Mouse (Mus musculus) stomach, adult 2 months (tissue): ENCODE results near the gene Fmnl3. TPM values are rescaled to one million over a fixed set of nuclear protein-coding genes. Genes with fewer than 3 reads are reported as not detected.

Source experiments
- polyA plus RNA-seq: library from polyadenylated mRNA; depleted of rRNA; stranded (reverse); fragments of >200 nt; gene quantifications from 2 replicates; pipeline ENCODE4 v1.2.3, GENCODE M21; 2012; rRNA removed

Fmnl3 gene
- polyA plus RNA-seq = 5.1 and 5.4 TPM in 2 replicates

DNA sequence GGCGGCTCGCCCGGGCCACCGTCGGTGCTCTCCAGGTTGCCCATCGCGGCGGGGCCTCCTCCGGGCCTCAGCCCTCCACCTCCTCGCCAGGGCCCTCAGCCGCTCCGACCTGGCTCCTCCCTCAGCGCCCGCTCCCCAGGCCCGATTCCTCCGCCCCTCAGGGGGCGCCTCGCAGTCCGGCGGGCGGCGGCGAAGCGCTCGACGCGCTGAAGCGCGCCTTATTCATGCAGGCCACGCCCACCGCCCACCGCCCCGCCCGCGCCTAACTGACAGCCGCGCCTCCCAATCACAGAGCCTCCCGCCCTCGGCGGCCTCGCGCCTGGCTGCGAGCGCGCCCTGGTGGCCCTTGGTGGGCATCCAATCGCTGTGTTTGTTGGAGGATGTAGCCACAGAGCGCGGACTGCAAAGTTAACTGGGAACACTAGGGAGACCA, at the start of gene Fmnl3:
Gene Fmnl3 (minus strand): TSS at position 224 of the 433 bp plus-strand sequence.

GRCm38 (mm10) chr15:99392486-99393385, 22.5 kb upstream of the Fmnl3 start, which contains the start of gene Tmbim6:
Gene Tmbim6, plus strand, starts transcription at chr15:99392882.

GRCm38 (mm10) chr15:99295484-99295981, 74.7 kb downstream of the Fmnl3 start, which contains the start of gene Fam186b:
Gene Fam186b, minus strand, starts transcription at chr15:99295888.

DNA sequence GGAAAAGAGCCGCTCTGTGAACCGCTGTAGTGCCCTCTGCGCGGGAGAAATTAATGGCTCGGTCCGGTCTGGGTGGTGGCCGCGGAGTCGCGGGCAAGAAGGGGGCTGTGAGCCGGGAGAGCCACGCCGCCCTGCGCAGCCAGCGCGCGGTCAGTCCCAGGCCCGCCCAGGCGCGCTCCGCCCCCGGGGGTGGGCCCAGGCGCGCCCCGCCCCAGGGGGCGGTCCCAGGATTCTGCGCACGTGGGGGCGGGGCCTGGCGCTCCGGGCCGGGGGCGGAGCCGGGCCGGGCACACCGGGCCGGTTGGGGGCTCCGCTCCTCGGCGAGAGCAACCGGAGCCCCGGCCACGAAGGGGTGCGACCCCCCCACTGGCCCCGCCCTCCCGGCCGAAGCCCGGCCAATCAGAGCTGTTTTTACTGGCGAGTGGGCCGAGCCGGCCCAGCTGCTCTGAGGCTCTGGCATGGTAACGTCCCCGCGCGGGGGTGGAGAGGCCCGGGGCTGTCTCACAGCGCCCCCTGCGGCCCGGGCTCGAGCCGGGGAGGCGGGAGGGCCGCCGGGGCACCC, 75.4 kb downstream of the Fmnl3 start, which contains the start of gene Prpf40b:
Gene Prpf40b (plus strand): TSS at position 275 of the 562 bp plus-strand sequence.

Other genes starting within 250 kb of the Fmnl3 start
- gene Spats2, start 244.6 kb downstream of the Fmnl3 start, polyA plus RNA-seq = 2.5 and 2.7 TPM in 2 replicates
- gene Kcnh3, start 145.6 kb downstream of the Fmnl3 start, polyA plus RNA-seq = 0.48 and 0.66 TPM in 2 replicates
- gene Mcrs1, start 118.5 kb downstream of the Fmnl3 start, polyA plus RNA-seq = 33.4 and 34.9 TPM in 2 replicates
- gene Prpf40b, start 75.4 kb downstream of the Fmnl3 start, polyA plus RNA-seq = 31.1 and 31.5 TPM in 2 replicates
- gene Fam186b, start 74.6 kb downstream of the Fmnl3 start, polyA plus RNA-seq = 0.08 TPM in 1 of 2 replicates, not detected in the other
- gene Tmbim6, start 22.4 kb upstream of the Fmnl3 start, polyA plus RNA-seq = 337 and 487 TPM in 2 replicates
- 2.6 and 2.9 TPM in 2 replicates for gene Nckap5l, start 87.3 kb upstream of the Fmnl3 start, polyA plus RNA-seq
- 2.7 and 2.9 TPM in 2 replicates for gene Bcdin3d, start 104.2 kb upstream of the Fmnl3 start, polyA plus RNA-seq
- 0.46 and 0.67 TPM in 2 replicates for gene Faim2, start 157.7 kb upstream of the Fmnl3 start, polyA plus RNA-seq
- gene Aqp2, start 208.6 kb upstream of the Fmnl3 start, polyA plus RNA-seq = 0.43 TPM in 1 of 2 replicates, not detected in the other
- 22.6 and 90.4 TPM in 2 replicates for gene Aqp5, start 220.3 kb upstream of the Fmnl3 start, polyA plus RNA-seq
- gene Aqp6, start 230.9 kb upstream of the Fmnl3 start, polyA plus RNA-seq = not detected in 2 replicates